Mouse (Mus musculus): ENCODE measurements around the gene Ccdc36. TPM values are rescaled to one million over a fixed set of nuclear protein-coding genes. Genes with fewer than 3 reads are reported as not detected.

The Ccdc36 gene
- total RNA-seq (2023) = under 1 TPM in 1 of 2 experiments, not detected in 1; 0.18 TPM

GRCm38 (mm10) chr9:108428384-108428783 is at the start of gene Ccdc36:
TSS of gene Ccdc36 (minus strand) at chr9:108428484.

GRCm38 (mm10) chr9:108461181-108461631 is 32.9 kb upstream of the Ccdc36 start, which contains the start of gene Klhdc8b:
TSS of gene Klhdc8b (minus strand) at chr9:108461581.

GRCm38 (mm10) chr9:108460319-108461178 is 32.3 kb upstream of the Ccdc36 start, which contains the start of gene Ccdc71:
TSS of gene Ccdc71 (plus strand) at chr9:108460527.

GRCm38 (mm10) chr9:108436182-108436581 is 7.9 kb upstream of the Ccdc36 start, which contains the start of gene BC048562:
TSS of gene BC048562 (plus strand) at chr9:108436482.

GRCm38 (mm10) chr9:108392676-108393075 is 35.6 kb downstream of the Ccdc36 start, which contains the start of gene 1700102P08Rik:
TSS of gene 1700102P08Rik (plus strand) at chr9:108392805.

Other genes with a start within 250 kb of the Ccdc36 start
- gene Bsn, start 238.1 kb downstream of the Ccdc36 start, total RNA-seq (2023) = under 1 TPM; 0.68 to 0.82 TPM
- 1 to 10 TPM; 5.1 to 7.2 TPM for gene Dag1, start 164.5 kb downstream of the Ccdc36 start, total RNA-seq (2023)
- 1 to 10 TPM; 1.0 to 1.2 TPM for gene Nicn1, start 138.1 kb downstream of the Ccdc36 start, total RNA-seq (2023)
- gene Amt, start 131.6 kb downstream of the Ccdc36 start, total RNA-seq (2023) = not detected
- 100 to 1,000 TPM; 423 to 451 TPM for gene Rhoa, start 122.4 kb downstream of the Ccdc36 start, total RNA-seq (2023)
- 10 to 100 TPM; 11.6 to 14.1 TPM for gene Tcta, start 122.3 kb downstream of the Ccdc36 start, total RNA-seq (2023)
- gene Gpx1, start 89.6 kb downstream of the Ccdc36 start, total RNA-seq (2023) = 1,000 to 10,000 TPM; 1,293 to 1,411 TPM
- gene Usp4, start 80.6 kb downstream of the Ccdc36 start, total RNA-seq (2023) = 100 to 1,000 TPM; 136 to 144 TPM
- gene 1700102P08Rik, start 35.7 kb downstream of the Ccdc36 start, total RNA-seq (2023) = 1 to 10 TPM in 1 of 2 experiments, under 1 TPM in 1; 0.98 to 1.5 TPM
- gene BC048562, start 8.0 kb upstream of the Ccdc36 start, total RNA-seq (2023) = not detected
- 10 to 100 TPM; 13.1 to 17.5 TPM for gene Ccdc71, start 32.0 kb upstream of the Ccdc36 start, total RNA-seq (2023)
- 1 to 10 TPM in 1 of 2 experiments, under 1 TPM in 1; 0.87 to 2.2 TPM for gene Klhdc8b, start 33.1 kb upstream of the Ccdc36 start, total RNA-seq (2023)
- 1 to 10 TPM in 1 of 2 experiments, under 1 TPM in 1; 0.29 to 1.7 TPM for gene Lamb2, start 51.3 kb upstream of the Ccdc36 start, total RNA-seq (2023)
- gene Usp19, start 62.1 kb upstream of the Ccdc36 start, total RNA-seq (2023) = 100 to 1,000 TPM; 192 to 195 TPM
- 100 to 1,000 TPM; 128 to 134 TPM for gene Qars, start 79.2 kb upstream of the Ccdc36 start, total RNA-seq (2023)
- 10 to 100 TPM; 92.7 to 95.2 TPM for gene Qrich1, start 88.3 kb upstream of the Ccdc36 start, total RNA-seq (2023)
- gene Impdh2, start 131.8 kb upstream of the Ccdc36 start, total RNA-seq (2023) = 10 to 100 TPM; 80.5 to 82.7 TPM
- 10 to 100 TPM; 16.4 to 23.6 TPM for gene Ndufaf3, start 138.9 kb upstream of the Ccdc36 start, total RNA-seq (2023)
- 10 to 100 TPM; 22.1 to 24.5 TPM for gene Dalrd3, start 141.4 kb upstream of the Ccdc36 start, total RNA-seq (2023)
- gene Wdr6, start 150.3 kb upstream of the Ccdc36 start, total RNA-seq (2023) = 1 to 10 TPM; 5.1 to 5.3 TPM
- under 1 TPM; 0.31 to 0.73 TPM for gene P4htm, start 169.2 kb upstream of the Ccdc36 start, total RNA-seq (2023)
- 100 to 1,000 TPM; 103 to 104 TPM for gene Arih2, start 220.9 kb upstream of the Ccdc36 start, total RNA-seq (2023)
- 10 to 100 TPM; 24.0 to 25.3 TPM for gene Slc25a20, start 233.6 kb upstream of the Ccdc36 start, total RNA-seq (2023)